Mouse (Mus musculus): ENCODE results near the gene Gm8159.

Gene Gm8159

DNA sequence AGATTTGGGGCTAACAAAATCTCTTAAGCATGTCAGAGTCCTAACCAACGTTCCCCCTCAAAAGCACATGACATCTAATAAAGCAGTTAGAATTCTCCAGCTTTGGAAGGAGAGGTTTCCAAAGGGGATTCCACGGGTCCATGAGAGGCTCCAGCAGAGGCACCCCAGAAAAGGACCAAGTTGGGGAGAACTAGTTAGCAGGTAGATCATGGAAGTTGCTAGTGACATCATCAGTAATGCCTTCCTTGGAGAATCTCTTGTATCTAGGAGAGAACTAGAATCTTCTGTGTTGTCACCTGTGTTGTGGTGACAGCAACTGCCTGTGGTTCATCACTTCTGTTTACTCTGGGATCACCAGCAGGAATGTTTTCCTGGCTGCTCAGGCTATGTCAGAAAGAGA is at the start of gene Gm8159:
Gm8159 (plus strand) TSS at position 301 of the 400 bp plus-strand sequence.
- WGBS: no CpG with 5 or more reads among the region's 2 CpGs

GRCm38 (mm10) chr14:4649309-4649708 is 17.2 kb downstream of the Gm8159 start:
- 5% methylated on average over 18 of the region's 18 CpGs for WGBS

GRCm38 (mm10) chr14:4650324-4650723 is 18.2 kb downstream of the Gm8159 start:
- WGBS: 7% methylated on average over 5 of the region's 9 CpGs

DNA sequence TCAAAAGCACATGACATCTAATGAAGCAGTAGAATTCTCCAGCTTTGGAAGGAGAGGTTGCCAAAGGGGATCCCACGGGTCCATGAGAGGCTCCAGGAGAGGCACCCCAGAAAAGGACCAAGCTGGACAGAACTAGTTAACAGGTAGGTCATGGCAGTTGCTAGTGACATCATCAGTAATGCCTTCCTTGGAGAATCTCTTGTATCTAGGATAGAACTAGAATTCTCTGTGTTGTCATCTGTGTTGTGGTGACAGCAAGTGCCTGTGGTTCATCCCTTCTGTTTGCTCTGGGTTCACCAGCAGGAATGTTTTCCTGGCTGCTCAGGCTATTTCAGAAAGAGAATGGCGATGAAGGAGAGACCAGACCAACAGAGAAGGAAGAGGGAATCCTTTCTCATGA is 31.7 kb downstream of the Gm8159 start, which contains the start of gene Gm3239:
Gm3239 (plus strand) TSS at position 301 of the 400 bp plus-strand sequence.
- no CpG with 5 or more reads among the region's 2 CpGs for WGBS

Data from cerebral cortex, adult 2 months (tissue).